Mouse (Mus musculus): ENCODE measurements around the gene Stk32b. TPM values are rescaled to one million over a fixed set of nuclear protein-coding genes. Genes with fewer than 3 reads are reported as not detected.
A peak's percentile ranks its signal among the peaks of the same experiment; 100 is the strongest.

Stk32b gene
- polyA plus RNA-seq, 1 experiment from 2014 or later, result 13.4 TPM

GRCm38 (mm10) chr5:37717384-37717963, 503 bp upstream of the Stk32b start:
- Histone ChIP-seq H3K4me2 (replicated peaks) (peak overlapping the region; percentile 76), H3K27me3 (replicated peaks) (peaks cover 2% of the 10 kb centered on the region; the same call in 1 of the 2 replicates), H3K4me3 (peak overlapping the region; percentile 42), H3K9me3 (no peaks in the 10 kb centered on the region), H3K9ac (peak overlapping the region; percentile 69), H3K36me3 (no peaks in the 10 kb centered on the region), H3K4me1 (peaks cover 8% of the 10 kb centered on the region; the same call in 1 of the 2 replicates), H3K27ac (peak overlapping the region; percentile 5; the same call in 1 of the 2 replicates)
- under 1% methylated on average over 14 of the region's 14 CpGs for WGBS
- peak; percentile 65 for ATAC-seq (ENCODE audit: low FRiP score, low read depth)

- H3K9ac ChIP-seq, result no peak overlapping the region
- peaks cover 5% of the 10 kb centered on the region for H3K9me3 ChIP-seq
- H3K4me3 ChIP-seq, result no peak overlapping the region
- H3K4me2 ChIP-seq (replicated peaks), result no peak overlapping the region
- no peaks in the 10 kb centered on the region for H3K27me3 ChIP-seq (replicated peaks)
- no peaks in the 10 kb centered on the region for H3K4me1 ChIP-seq
- no peak for ATAC-seq (ENCODE audit: low FRiP score, low read depth)
- H3K27ac ChIP-seq, result no peak overlapping the region
- 92% methylated on average over 5 of the region's 5 CpGs for WGBS
- H3K36me3 ChIP-seq, result no peaks in the 10 kb centered on the region
Measured at GRCm38 (mm10) chr5:37709257-37709904, 7.6 kb downstream of the Stk32b start.

DNA sequence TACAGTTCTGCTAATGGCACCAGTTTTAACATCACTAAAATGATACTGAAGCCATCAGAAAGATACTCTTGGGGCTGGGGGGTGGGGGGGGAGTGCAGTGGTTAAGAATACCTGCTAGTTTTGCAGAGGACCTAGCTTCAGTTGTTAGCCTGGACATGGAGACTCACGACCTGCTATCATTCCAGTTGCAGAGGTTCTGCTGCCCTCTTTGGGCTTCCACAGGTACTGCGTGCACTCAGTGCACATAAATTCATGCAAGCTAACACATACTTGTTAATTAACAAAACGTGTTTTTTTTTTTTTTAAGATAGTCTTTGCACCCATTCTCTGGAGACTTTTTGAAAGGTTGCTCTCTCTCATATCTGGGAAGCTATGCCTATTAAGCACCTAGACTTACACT, 8.8 kb downstream of the Stk32b start:
- no peak overlapping the region for H3K4me2 ChIP-seq (replicated peaks)
- H3K36me3 ChIP-seq, result no peaks in the 10 kb centered on the region
- ATAC-seq (ENCODE audit: low FRiP score, low read depth), result no peak
- peaks cover 5% of the 10 kb centered on the region for H3K9me3 ChIP-seq
- H3K27ac ChIP-seq, result no peak overlapping the region
- 66% methylated on average over 3 of the region's 3 CpGs for WGBS
- H3K4me3 ChIP-seq, result no peak overlapping the region
- no peak overlapping the region for H3K9ac ChIP-seq
- H3K27me3 ChIP-seq (replicated peaks), result no peaks in the 10 kb centered on the region
- no peaks in the 10 kb centered on the region for H3K4me1 ChIP-seq

DNA sequence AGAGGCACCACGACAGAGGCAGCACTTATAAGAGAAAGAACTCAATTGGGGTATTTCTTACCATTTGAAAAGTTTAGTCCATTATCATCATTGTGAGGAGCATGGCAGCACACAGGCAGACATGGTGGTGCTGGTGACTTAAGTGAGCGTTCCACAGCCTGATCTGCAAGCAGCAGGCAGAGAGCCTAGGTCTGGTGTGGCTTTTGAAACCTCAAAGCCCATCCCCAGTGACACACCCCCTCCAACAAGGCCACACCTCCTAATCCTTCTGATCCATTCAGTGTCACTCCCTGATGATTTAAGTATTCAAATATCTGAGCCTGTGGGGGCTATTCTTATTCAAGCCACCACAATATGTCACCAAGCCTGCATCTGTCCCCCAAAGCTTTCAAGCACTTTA, 12.0 kb downstream of the Stk32b start:
- no peaks in the 10 kb centered on the region for H3K27me3 ChIP-seq (replicated peaks)
- ATAC-seq (ENCODE audit: low FRiP score, low read depth), result no peak
- H3K4me2 ChIP-seq (replicated peaks), result no peak overlapping the region
- no peak overlapping the region for H3K27ac ChIP-seq
- H3K4me3 ChIP-seq, result no peak overlapping the region
- no peaks in the 10 kb centered on the region for H3K4me1 ChIP-seq
- WGBS, result 89% methylated on average over 2 of the region's 2 CpGs
- peaks cover 5% of the 10 kb centered on the region for H3K9me3 ChIP-seq
- no peak overlapping the region for H3K9ac ChIP-seq
- H3K36me3 ChIP-seq, result no peaks in the 10 kb centered on the region

- H3K4me2 ChIP-seq (replicated peaks), result no peak overlapping the region
- no peak overlapping the region for H3K9ac ChIP-seq
- no peaks in the 10 kb centered on the region for H3K9me3 ChIP-seq
- no peaks in the 10 kb centered on the region for H3K27me3 ChIP-seq (replicated peaks)
- H3K4me3 ChIP-seq, result no peak overlapping the region
- WGBS, result 71% methylated on average over 12 of the region's 12 CpGs
- no peak for ATAC-seq (ENCODE audit: low FRiP score, low read depth)
- no peak overlapping the region for H3K27ac ChIP-seq
- H3K36me3 ChIP-seq, result no peaks in the 10 kb centered on the region
- H3K4me1 ChIP-seq, result 0 out of 2 replicates have a peak, but pooled peaks cover 4% of the 10 kb centered on the region
Measured at GRCm38 (mm10) chr5:37699757-37700156, 17.2 kb downstream of the Stk32b start.

GRCm38 (mm10) chr5:37697286-37697685, 19.7 kb downstream of the Stk32b start:
- H3K4me2 ChIP-seq (replicated peaks), result no peak overlapping the region
- no peak overlapping the region for H3K9ac ChIP-seq
- H3K9me3 ChIP-seq, result no peaks in the 10 kb centered on the region
- 0 out of 2 replicates have a peak, but pooled peaks cover 4% of the 10 kb centered on the region for H3K4me1 ChIP-seq
- no peaks in the 10 kb centered on the region for H3K27me3 ChIP-seq (replicated peaks)
- no peak overlapping the region for H3K4me3 ChIP-seq
- H3K36me3 ChIP-seq, result no peaks in the 10 kb centered on the region
- WGBS, result 90% methylated on average over 7 of the region's 7 CpGs
- no peak for ATAC-seq (ENCODE audit: low FRiP score, low read depth)
- H3K27ac ChIP-seq, result no peak overlapping the region

- H3K27me3 ChIP-seq (replicated peaks), result no peaks in the 10 kb centered on the region
- H3K36me3 ChIP-seq, result no peaks in the 10 kb centered on the region
- no peaks in the 10 kb centered on the region for H3K9me3 ChIP-seq
- WGBS, result 34% methylated on average over 4 of the region's 4 CpGs
- no peak overlapping the region for H3K4me2 ChIP-seq (replicated peaks)
- no peak overlapping the region for H3K27ac ChIP-seq
- 0 out of 2 replicates have a peak, but pooled peaks cover 4% of the 10 kb centered on the region for H3K4me1 ChIP-seq
- H3K4me3 ChIP-seq, result no peak overlapping the region
- H3K9ac ChIP-seq, result no peak overlapping the region
- no peak for ATAC-seq (ENCODE audit: low FRiP score, low read depth)
Measured at GRCm38 (mm10) chr5:37695773-37696172, 21.2 kb downstream of the Stk32b start.

GRCm38 (mm10) chr5:37692759-37693158, 24.2 kb downstream of the Stk32b start:
- Histone ChIP-seq H3K9me3 (no peaks in the 10 kb centered on the region), H3K9ac (no peak overlapping the region), H3K36me3 (no peaks in the 10 kb centered on the region), H3K4me2 (replicated peaks) (no peak overlapping the region), H3K27me3 (replicated peaks) (no peaks in the 10 kb centered on the region), H3K4me1 (0 out of 2 replicates have a peak, but pooled peaks cover 4% of the 10 kb centered on the region), H3K27ac (no peak overlapping the region), H3K4me3 (no peak overlapping the region)
- 90% methylated on average over 3 of the region's 3 CpGs for WGBS
- no peak for ATAC-seq (ENCODE audit: low FRiP score, low read depth)

DNA sequence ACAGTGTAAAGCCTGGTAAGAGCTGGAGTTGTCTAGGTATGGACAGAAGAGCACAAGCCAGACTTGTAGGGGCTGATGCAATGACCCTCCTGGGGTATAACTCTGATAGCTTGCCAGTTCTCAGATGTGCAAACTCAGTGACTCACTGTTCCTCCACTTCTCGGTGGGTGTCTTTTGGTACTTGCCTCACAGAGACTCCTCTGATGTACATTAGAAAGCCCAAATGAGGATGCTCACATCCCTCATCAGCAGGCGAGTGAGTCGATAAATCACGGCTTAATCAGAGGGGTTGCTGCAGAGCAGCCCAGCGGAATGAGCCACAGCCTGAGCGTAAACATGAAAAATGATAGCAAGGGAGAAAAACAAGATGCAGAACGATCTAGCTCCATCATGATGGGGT, 46.2 kb downstream of the Stk32b start:
- Histone ChIP-seq H3K9ac (no peak overlapping the region), H3K27ac (no peak overlapping the region), H3K27me3 (replicated peaks) (no peaks in the 10 kb centered on the region), H3K9me3 (no peaks in the 10 kb centered on the region), H3K4me2 (replicated peaks) (no peak overlapping the region), H3K4me1 (no peaks in the 10 kb centered on the region), H3K4me3 (no peak overlapping the region), H3K36me3 (no peaks in the 10 kb centered on the region)
- WGBS, result 86% methylated on average over 7 of the region's 7 CpGs
- no peak for ATAC-seq (ENCODE audit: low FRiP score, low read depth)

DNA sequence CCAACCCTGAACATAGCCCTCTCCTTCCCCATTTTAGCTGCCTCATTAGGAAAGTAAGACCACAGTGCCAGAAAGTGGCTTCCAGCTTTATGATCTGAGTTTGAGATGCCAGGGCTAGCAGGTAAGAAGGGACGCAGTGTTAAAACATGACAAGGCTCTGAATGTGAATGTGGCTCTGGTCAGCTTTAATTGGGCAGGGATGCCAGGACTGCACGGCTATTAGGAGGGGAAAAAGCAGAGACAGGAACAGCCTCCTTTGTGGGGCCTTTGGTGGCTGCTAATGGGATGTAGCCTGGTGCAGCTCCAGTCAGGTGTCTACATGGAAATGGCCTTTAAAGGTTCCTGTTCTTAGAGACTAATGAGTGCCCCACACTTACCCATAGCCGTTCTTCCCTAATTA, 52.0 kb downstream of the Stk32b start:
- Histone ChIP-seq H3K4me3 (no peak overlapping the region), H3K9me3 (no peaks in the 10 kb centered on the region), H3K9ac (no peak overlapping the region), H3K36me3 (no peaks in the 10 kb centered on the region), H3K27ac (no peak overlapping the region), H3K4me1 (no peaks in the 10 kb centered on the region), H3K27me3 (replicated peaks) (no peaks in the 10 kb centered on the region), H3K4me2 (replicated peaks) (no peak overlapping the region)
- ATAC-seq (ENCODE audit: low FRiP score, low read depth), result no peak
- WGBS, result 81% methylated on average over 3 of the region's 3 CpGs

DNA sequence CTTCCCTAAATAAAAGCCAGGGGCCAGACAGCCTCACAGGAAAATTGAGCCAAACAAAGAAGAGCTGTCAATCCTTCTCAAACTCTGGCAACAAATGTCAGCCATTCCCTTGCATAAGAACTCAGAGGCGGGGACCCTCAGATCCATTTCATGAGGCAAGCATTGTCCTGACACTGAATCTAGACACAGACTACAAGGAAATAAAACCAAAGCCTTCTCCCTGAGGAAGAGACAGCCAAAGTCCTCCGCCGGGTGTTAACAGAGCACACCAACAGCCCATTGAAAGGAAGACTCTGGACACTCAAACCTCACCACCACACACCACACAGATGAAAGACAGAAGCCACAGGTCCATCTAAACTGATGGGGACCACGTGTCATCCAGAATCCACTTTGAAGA, 57.8 kb downstream of the Stk32b start:
- Histone ChIP-seq H3K4me1 (no peaks in the 10 kb centered on the region), H3K9ac (no peak overlapping the region), H3K4me2 (replicated peaks) (no peak overlapping the region), H3K27me3 (replicated peaks) (no peaks in the 10 kb centered on the region), H3K27ac (no peak overlapping the region), H3K9me3 (no peaks in the 10 kb centered on the region), H3K4me3 (no peak overlapping the region), H3K36me3 (no peaks in the 10 kb centered on the region)
- ATAC-seq (ENCODE audit: low FRiP score, low read depth), result no peak
- 80% methylated on average over 4 of the region's 4 CpGs for WGBS

GRCm38 (mm10) chr5:37657741-37658140, 59.2 kb downstream of the Stk32b start:
- Histone ChIP-seq H3K4me1 (no peaks in the 10 kb centered on the region), H3K27me3 (replicated peaks) (no peaks in the 10 kb centered on the region), H3K9ac (no peak overlapping the region), H3K9me3 (no peaks in the 10 kb centered on the region), H3K27ac (no peak overlapping the region), H3K36me3 (no peaks in the 10 kb centered on the region), H3K4me3 (no peak overlapping the region), H3K4me2 (replicated peaks) (no peak overlapping the region)
- ATAC-seq (ENCODE audit: low FRiP score, low read depth), result no peak
- WGBS, result 84% methylated on average over 6 of the region's 6 CpGs

- ATAC-seq (ENCODE audit: low FRiP score, low read depth), result no peak
- H3K9ac ChIP-seq, result no peak overlapping the region
- H3K4me2 ChIP-seq (replicated peaks), result no peak overlapping the region
- H3K27ac ChIP-seq, result no peak overlapping the region
- 80% methylated on average over 5 of the region's 5 CpGs for WGBS
- H3K36me3 ChIP-seq, result no peaks in the 10 kb centered on the region
- H3K27me3 ChIP-seq (replicated peaks), result no peaks in the 10 kb centered on the region
- H3K4me3 ChIP-seq, result no peak overlapping the region
- H3K4me1 ChIP-seq, result no peaks in the 10 kb centered on the region
- no peaks in the 10 kb centered on the region for H3K9me3 ChIP-seq
Measured at GRCm38 (mm10) chr5:37655208-37655607, 61.8 kb downstream of the Stk32b start.
